Mouse (Mus musculus): ENCODE measurements around the gene Gm49380. TPM values are rescaled to one million over a fixed set of nuclear protein-coding genes. Genes with fewer than 3 reads are reported as not detected.
"Not testable (repeated sequence)": the region's sequence is repeated elsewhere in the genome, so short reads cannot be mapped to it uniquely, and the experiment has no call there.

Gm49380 gene
- total RNA-seq, 2 experiments from 2014 or later, result not detected

DNA sequence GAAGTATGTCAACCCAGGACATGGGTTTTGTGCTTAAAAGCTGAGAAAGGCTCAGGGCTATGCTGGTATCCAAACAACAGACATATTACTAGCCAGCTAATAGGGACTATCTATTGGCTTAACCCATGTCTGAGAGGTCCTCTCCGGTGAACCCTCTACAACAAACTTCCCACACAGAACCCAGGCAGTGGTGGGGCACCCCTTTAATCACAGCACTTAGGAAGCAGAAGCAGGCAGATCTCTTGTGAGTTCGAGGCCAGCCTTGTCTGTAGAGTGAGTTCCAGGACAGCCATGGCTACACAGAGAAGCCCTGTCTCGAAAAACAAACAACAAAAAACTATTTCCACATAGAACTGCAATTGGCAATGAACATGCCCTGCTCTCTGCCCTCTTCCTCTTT, 13.4 kb upstream of the Gm49380 start:
- ATAC-seq (replicated peaks; ENCODE audit: low FRiP score, poor library complexity, severe bottlenecking), result no peak

DNA sequence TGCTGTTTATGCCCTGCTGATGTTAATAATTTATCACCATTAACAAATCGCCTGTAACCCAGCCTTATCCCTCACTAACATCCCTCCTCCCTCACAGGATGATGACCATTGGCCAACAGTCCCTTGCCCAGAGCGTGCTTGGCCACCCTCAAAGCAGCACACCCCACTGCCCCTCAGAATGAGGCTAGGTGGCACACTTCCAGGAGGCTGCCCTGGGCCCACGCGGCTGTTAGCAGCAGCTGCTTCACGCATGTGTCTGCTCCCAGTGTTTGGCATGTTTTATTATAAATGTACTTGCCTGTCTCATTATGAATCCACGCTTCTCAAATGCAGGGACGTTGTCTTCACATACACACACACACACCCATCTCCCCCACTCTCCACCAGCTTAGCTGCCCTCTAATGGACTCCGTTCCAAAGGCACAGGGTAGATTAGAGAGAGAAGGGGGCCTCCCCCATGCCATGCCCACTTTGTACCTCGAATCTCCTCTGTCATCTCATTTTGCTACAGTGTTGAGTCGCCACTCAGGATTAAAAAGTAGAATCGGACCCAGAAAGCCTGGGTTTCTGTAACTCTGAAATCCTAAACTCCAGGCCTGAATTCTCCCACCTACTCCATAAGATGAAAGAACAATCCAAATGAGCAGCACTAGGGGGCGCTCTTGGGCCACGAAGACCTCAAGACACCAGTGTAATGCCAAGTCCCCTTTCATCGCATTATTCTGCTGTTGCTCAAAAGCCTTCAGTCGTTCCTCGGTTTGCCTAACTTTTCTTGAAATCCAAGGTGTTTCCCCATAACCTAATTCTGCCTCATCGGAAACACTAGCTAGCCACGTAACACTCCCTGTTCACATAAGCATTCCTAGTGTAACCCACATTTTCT, 12.5 kb upstream of the Gm49380 start:
- peak; percentile 71 for ATAC-seq (replicated peaks; ENCODE audit: low FRiP score, poor library complexity, severe bottlenecking)

DNA sequence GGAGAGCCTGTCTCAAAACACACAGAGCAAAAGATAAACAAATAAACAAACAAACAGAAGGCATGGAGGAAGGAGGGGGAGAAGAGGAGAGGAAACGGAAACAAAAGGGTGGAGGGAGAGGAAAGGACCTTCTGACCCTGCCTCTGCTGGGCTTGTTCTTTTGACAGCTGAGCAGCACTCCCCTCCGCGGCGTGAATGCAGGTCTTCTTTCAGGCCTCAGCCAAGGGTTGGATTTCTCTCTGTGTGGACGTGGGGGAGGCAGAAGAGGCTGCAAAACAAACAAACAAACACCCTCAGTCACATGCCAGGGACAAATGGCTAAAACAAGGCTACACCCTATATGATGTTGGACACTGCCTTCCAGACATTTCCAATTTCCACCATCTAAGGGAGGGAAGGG, 11.7 kb upstream of the Gm49380 start:
- ATAC-seq (replicated peaks; ENCODE audit: low FRiP score, poor library complexity, severe bottlenecking), result no peak

DNA sequence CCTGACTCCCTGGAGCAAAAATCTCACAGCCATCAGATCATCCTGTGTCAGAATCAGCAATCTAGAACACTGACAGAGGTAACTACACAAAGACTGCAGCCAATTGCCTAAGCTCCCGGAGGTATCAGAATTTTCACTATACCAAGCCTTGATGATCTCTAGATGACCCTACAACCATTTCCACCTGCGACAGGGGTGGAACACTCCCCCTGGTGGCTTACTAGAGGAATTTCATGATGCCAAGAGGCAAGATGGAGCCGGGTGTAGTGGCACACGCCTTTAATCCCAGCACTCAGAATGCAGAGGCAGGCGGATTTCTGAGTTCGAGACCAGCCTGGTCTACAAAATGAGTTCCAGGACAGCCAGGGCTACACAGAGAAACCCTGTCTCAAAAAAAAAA, 11.0 kb upstream of the Gm49380 start:
- peak; percentile 59; the same call in 1 of the 2 replicates for ATAC-seq (replicated peaks; ENCODE audit: low FRiP score, poor library complexity, severe bottlenecking)

DNA sequence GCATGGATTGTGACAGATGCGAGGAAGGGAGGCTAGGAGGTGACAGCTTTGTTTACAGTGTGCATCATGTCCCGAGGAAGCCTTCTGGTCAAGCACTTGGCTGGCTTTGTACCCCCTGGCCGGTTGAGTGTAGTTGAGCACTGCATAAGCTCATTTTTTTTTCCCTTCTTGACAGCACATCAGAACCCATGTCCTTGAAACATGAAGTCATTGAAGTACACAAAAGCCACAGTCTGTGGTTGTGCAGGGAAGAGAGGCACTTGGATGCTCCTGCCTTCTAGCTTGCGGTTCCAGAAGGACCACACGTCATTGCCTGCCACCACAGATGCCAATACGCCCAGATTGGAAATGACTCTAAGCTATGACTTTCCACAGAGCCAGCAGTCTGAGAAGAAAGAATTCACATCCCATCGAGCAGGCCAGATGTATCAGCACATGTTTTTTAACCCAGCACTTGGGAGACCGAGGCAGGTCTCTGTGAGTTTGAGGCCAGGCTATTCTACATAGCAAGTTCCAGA, 6.7 kb upstream of the Gm49380 start:
- ATAC-seq (replicated peaks; ENCODE audit: low FRiP score, poor library complexity, severe bottlenecking), result no peak

DNA sequence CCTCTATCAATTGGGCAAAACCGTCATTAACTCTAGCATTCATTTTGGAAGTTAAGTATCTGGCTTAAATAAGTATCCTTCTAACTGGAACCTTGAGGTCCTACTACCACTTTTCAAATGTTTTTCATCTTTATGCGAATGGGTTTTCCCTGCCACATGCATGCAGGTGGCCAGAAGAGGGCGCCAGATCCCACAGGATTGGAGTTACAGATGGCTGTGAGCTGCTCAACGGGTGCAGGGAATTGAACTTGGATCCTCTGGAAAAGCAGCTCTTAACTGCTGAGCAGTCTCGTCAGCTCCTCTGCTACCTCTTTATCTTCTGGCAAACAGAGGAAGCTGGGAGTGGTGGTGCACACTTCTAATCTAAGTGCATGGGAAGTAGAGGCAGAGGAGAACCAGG, 5.7 kb upstream of the Gm49380 start:
- ATAC-seq (replicated peaks; ENCODE audit: low FRiP score, poor library complexity, severe bottlenecking), result peak; percentile 76

DNA sequence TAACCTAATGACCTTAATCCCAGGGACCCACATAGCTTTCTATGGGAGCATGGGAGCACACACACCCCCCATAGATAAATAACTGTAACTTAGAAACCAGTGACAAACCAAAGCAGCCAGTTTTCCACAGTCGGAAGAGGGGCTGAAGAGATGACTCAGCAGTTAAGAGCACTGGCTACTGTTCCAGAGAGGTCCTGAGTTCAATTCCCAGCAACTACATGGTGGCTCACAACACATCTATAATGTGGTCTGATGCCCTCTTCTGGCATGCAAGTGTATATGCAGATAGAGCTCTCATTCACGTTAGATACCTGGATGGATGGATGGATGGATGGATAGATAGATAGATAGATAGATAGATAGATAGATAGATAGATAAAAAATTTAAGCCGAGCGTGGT, 2.9 kb upstream of the Gm49380 start:
- no peak for ATAC-seq (replicated peaks; ENCODE audit: low FRiP score, poor library complexity, severe bottlenecking)

DNA sequence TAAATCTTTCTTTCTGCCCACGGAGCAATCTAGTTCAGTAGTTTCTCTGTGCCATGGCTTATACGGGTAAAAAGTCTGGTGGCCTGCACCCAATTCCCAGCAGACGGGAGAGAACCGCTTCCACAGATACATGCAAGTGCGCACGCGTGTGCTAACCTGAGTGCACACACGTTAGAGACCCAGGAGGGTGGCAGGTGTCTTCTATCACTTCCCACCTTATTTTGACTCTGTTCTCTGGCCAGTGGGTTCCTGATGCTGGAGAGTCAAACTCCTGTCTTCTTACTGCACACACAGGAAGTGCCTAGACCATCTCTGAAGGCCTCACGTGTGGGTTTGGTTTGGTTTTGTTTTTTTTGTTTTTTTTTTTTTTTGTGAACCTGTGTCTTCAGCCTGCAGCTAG, 2.3 kb upstream of the Gm49380 start:
- no peak for ATAC-seq (replicated peaks; ENCODE audit: low FRiP score, poor library complexity, severe bottlenecking)

DNA sequence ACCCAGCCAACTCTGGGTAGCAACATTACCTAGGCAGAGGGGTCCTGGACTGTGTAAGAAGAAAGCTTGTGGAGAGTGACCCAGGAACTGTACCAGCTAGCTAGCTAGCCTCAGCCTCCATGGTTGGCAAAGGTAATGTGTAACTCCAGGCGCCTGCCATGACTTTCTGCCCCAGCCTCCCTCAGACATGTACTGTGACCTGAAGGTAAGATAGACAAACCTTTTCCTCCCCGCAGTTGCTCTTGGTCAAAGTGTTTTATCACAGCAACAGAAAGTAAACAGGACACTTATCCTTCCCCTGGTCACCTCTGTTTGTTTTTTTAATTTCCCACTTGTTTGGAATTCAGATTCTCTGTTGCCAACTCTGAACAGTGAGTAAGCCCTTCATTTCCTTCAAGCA, 1.2 kb upstream of the Gm49380 start:
- ATAC-seq (replicated peaks; ENCODE audit: low FRiP score, poor library complexity, severe bottlenecking), result no peak

DNA sequence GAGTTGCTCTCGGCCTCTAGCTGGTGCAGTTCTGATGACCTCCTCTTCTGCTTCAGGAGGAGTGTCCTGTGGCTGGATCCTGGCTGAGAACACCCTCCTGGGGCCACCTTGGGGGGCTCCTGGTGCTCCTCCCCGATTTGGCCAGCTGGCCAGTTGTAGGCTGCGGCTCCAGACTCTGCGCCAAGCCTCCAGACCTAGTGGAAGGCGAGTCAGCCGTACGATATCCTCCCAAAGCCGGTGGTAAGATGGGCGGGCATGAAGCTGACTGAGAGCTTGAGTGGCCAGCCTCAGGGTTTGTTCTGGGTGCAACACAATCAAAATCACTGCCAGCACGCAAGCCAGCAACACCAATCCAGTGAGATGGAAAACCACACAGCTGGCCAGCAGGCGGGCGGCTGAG, 1.4 kb downstream of the Gm49380 start:
- ATAC-seq (replicated peaks; ENCODE audit: low FRiP score, poor library complexity, severe bottlenecking), result not testable (repeated sequence)

DNA sequence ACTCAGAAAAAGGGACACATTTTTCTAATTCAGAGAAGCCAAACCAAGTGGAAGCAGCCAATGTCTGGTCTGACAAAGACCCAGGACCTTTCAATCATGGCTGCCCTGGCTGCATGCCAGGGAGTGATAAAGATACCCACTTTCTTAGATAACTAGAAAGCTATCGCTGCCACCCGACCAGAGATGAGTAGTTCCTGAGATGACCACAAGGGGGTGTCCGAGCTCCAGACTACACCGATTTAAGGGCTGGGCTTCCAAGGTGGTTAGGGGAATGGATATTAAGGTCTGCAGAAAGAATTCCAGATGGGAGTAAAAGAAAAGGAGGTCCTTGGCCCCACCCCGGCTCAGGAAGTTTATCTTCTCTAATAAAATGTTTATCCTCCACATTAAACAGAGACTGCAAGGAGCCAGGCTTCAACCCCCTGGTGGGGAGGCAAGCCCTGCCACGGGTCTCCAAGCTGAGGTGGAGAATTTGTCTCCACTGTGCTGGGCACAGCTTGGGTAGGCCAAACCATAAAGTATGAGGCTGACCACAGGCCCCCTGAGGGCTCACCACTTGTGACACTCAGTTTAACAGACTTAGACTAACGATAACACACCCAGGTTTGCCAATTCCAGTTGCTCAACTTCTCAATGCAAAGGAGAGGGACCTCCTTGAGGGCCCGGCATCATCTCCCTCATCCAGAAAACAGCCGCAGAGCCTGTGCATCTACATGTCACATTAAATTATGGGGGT, 3.8 kb downstream of the Gm49380 start:
- ATAC-seq (replicated peaks; ENCODE audit: low FRiP score, poor library complexity, severe bottlenecking), result no peak

DNA sequence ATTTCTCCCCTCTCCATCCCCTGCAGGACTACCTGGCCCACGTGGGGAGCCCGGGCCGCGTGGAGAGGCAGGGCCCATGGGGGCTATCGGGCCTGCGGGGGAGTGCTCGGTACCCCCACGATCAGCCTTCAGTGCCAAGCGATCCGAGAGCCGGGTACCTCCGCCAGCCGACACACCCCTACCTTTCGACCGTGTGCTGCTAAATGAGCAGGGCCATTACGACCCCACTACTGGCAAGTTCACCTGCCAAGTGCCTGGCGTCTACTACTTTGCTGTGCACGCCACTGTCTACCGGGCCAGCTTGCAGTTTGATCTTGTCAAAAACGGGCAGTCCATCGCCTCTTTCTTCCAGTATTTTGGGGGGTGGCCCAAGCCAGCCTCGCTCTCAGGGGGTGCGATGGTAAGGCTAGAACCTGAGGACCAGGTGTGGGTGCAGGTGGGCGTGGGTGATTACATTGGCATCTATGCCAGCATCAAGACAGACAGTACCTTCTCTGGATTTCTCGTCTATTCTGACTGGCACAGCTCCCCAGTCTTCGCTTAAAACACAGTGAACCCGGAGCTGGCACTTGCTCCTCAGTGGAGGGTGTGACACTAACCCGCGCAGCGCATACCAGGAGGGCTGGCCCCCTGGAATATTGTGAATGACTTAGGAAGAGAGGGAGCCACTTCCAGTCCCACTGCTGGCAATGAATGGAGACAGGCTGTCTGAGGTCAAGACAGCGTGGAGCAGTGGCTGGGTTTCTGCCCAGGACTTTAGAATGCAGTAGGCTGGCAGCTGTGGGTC, 4.8 kb downstream of the Gm49380 start:
- no peak for ATAC-seq (replicated peaks; ENCODE audit: low FRiP score, poor library complexity, severe bottlenecking)

DNA sequence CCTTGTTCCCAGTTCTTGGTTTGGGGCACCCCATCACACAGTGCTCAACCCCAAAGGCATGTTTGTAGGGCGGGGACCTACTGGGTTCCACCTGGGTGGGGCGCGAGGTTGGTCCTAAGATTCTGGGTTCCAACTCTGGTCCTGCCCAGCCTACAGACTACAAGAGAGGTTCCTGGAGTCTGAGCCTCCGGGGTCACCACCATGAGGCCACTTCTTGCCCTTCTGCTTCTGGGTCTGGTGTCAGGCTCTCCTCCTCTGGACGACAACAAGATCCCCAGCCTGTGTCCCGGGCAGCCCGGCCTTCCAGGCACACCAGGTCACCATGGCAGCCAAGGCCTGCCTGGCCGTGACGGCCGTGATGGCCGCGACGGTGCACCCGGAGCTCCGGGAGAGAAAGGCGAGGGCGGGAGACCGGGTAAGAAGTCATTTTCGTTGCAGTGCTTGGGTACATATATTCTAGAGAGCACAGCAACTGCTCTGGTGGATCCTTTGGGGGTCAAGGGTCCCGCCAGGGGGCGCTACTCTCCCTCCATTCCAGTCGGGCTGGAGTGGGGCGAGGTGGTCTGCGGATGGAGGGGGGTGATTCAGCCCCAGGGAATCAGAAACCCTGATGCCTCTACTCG, 5.6 kb downstream of the Gm49380 start:
- no peak for ATAC-seq (replicated peaks; ENCODE audit: low FRiP score, poor library complexity, severe bottlenecking)

DNA sequence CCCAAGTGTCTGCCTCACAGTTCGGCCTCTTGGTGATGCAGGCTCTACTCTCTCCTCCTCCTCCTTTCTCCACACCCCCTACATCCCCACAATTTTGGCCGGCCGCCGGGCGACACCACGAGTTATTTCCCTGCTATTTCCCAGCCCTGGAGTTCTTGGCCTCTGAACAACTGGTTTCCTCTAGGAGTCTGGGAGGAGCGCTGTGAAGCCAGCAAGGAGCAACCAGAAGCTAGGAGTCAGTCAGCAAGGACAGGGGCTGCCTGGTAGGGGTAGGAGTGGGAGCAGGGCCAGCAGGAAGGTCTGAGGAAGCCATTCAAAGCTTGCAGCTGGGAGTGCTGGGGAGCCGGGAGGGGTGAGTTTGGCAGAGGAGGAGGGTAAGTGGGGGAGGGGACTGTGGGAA, 6.2 kb downstream of the Gm49380 start, which contains the start of gene C1qtnf5:
C1qtnf5 (plus strand) TSS at position 136 of the 400 bp plus-strand sequence.
- ATAC-seq (replicated peaks; ENCODE audit: low FRiP score, poor library complexity, severe bottlenecking), result no peak

DNA sequence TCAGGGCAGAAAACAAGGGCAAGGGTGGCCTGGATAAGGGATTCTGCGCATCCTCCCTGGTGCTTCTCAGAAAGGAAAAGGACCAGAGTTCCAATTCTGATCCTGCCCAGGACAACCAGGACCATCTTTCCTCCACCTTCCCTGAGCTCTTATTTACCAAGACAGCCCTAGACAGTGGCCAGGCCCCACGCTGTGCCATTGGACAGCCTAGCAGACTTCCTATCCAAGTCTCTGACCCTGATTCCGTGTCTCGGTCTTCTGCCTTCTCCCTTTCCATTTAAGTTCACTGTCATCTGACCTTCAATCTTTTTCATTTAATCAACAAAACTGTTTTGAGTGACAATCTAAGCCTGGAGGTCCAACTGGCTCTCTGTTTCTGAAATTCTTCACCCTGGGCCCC, 6.7 kb downstream of the Gm49380 start:
- ATAC-seq (replicated peaks; ENCODE audit: low FRiP score, poor library complexity, severe bottlenecking), result no peak

DNA sequence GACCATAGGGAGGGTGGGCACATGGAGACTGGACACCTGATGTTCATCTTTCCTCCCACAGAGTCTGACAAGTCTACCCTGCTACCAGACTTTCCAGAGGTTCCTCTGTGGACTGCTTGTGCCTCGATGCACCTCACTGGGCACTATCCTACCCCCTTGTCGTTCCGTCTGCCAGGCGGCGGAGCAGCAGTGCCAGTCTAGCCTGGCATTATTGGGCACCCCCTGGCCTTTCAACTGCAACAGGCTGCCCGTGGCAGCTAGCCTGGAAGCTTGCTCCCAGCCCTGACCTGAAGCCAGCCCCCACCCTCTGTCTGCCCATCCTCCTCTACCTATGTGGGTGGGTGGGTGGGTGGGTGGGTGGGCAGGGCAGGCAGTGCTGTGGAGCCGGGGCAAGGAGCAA, 7.1 kb downstream of the Gm49380 start:
- no peak for ATAC-seq (replicated peaks; ENCODE audit: low FRiP score, poor library complexity, severe bottlenecking)

DNA sequence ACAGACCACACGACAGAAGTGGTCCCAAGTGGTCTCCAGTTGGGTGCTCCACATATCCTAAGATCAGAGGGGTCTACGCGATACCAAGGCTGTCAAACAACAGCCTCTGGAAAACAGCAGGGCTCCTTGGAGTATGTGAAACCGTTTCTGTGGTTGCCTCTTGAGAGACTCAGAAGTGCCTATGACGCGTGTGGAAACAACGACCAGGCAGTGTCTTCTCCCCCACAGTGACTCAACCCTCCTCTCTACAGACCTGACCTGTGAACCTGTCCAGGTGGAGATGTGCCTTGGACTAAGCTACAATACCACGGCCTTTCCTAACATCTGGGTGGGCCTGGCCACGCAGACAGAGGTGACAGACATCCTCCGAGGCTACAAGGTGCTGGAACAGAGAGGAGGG, 7.5 kb downstream of the Gm49380 start:
- no peak for ATAC-seq (replicated peaks; ENCODE audit: low FRiP score, poor library complexity, severe bottlenecking)

DNA sequence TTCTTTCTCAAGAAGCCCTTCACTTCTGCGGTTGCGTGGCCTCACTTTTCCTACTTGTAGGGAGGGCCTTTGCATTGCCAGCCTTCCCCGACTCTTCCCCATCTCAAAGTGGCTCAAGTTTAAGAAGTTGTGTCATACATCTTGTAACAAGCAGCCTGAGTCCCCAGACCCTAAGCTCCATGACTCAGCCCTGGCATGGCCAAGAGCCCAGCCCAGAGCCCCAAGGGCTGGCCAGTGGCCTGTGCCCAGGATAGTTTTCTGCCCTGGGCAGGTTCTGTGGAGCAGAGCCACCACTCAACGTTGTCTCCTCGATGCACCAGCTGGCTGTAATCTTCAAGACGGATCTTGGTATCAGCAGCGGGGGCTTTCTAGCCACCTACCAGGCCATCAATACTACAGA, 8.4 kb downstream of the Gm49380 start:
- no peak for ATAC-seq (replicated peaks; ENCODE audit: low FRiP score, poor library complexity, severe bottlenecking)

DNA sequence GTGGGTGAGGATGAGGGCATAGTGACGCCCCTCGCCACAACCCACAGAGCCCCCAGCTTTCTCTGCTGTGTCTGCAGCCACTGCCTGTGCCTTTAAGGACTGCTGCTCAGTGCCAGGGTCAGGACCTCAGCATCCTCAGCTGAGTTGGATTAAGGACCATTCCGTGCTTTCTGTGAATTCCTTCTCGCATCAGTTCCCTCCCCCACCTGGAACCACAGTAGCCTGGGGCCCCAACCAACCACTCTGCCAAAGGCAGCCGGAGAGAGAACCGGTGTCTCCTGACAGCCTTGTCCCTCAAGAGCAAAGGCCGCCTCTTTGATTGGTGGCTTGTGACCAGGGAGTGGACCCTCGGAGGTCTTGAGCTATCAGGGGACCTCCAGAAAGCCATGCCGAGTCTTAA, 11.8 kb downstream of the Gm49380 start, which contains the start of gene Mfrp:
Mfrp (plus strand) TSS at position 240 of the 400 bp plus-strand sequence.
- ATAC-seq (replicated peaks; ENCODE audit: low FRiP score, poor library complexity, severe bottlenecking), result no peak

DNA sequence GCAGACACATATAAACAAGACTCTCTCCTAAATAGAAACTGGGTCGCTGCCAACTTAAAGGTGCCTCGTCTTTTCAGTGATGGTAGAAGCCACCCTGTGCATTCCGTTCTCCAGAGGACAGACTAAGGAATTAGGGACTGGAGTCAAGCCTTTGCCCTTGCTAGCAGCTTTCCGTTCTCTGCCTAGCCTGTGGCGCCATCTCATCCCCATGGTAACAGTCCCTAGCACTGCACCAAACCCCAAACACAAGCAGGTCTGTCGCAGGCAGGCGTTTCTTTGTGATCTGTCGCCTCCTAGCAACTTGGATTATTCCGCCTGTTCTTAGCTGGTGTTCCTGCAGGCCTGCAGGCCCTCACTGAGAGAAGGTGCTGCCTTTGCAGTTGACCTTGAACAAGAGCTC, 16.8 kb downstream of the Gm49380 start:
- no peak for ATAC-seq (replicated peaks; ENCODE audit: low FRiP score, poor library complexity, severe bottlenecking)

Measured in erythroid progenitor cell, adult 5-6 weeks (primary cell).